Mouse (Mus musculus): ENCODE measurements around the gene Kcnn3. TPM values are rescaled to one million over a fixed set of nuclear protein-coding genes. Genes with fewer than 3 reads are reported as not detected.

The Kcnn3 gene
- total and polyA plus RNA-seq, 2 experiments from 2014 or later, result 7.3 to 23.3 TPM

- DNase-seq (ENCODE audit: low spot score) (peak; percentile 55), ATAC-seq (ENCODE audit: low FRiP score) (no peak)
- H3K4me2 ChIP-seq (ENCODE audit: low read depth, low read length, poor library complexity, severe bottlenecking), result no peak overlapping the region
- no peak overlapping the region for H3K4me3 ChIP-seq (ENCODE audit: low read depth, low read length)
- no peak overlapping the region for H3K27ac ChIP-seq (ENCODE audit: low read depth, low read length)
- H3K27me3 ChIP-seq (ENCODE audit: insufficient read depth, low read length), result no peaks in the 10 kb centered on the region; the same call in 1 of the 2 replicates
- no peaks in the 10 kb centered on the region for H3K9me3 ChIP-seq (ENCODE audit: low read length)
- H3K36me3 ChIP-seq (ENCODE audit: insufficient read depth, low read length), result no peaks in the 10 kb centered on the region
- H3K9ac ChIP-seq (replicated peaks; ENCODE audit: low read length, poor library complexity, severe bottlenecking), result no peak overlapping the region
- 21% methylated on average over 24 of the region's 24 CpGs for WGBS
- TF ChIP-seq CTCF (IDR thresholded peaks at IDR 0.05), result peak; percentile 80
- no peaks in the 10 kb centered on the region for H3K4me1 ChIP-seq (ENCODE audit: insufficient read depth, low read length)
Measured at GRCm38 (mm10) chr3:89484766-89485524, 35.0 kb upstream of the Kcnn3 start.

GRCm38 (mm10) chr3:89486111-89486510, 33.9 kb upstream of the Kcnn3 start:
- Histone ChIP-seq H3K9ac (replicated peaks; ENCODE audit: low read length, poor library complexity, severe bottlenecking) (no peak overlapping the region), H3K9me3 (ENCODE audit: low read length) (no peaks in the 10 kb centered on the region), H3K36me3 (ENCODE audit: insufficient read depth, low read length) (no peaks in the 10 kb centered on the region), H3K4me2 (ENCODE audit: low read depth, low read length, poor library complexity, severe bottlenecking) (no peak overlapping the region), H3K4me3 (ENCODE audit: low read depth, low read length) (no peak overlapping the region), H3K27ac (ENCODE audit: low read depth, low read length) (no peak overlapping the region), H3K4me1 (ENCODE audit: insufficient read depth, low read length) (no peaks in the 10 kb centered on the region), H3K27me3 (ENCODE audit: insufficient read depth, low read length) (no peaks in the 10 kb centered on the region; the same call in 1 of the 2 replicates)
- 80% methylated on average over 8 of the region's 8 CpGs for WGBS
- DNase-seq (ENCODE audit: low spot score), result peak; percentile 11
- ATAC-seq (ENCODE audit: low FRiP score), result no peak
- TF ChIP-seq CTCF (IDR thresholded peaks at IDR 0.05), result no peak

GRCm38 (mm10) chr3:89486916-89487702, 32.9 kb upstream of the Kcnn3 start:
- no peak overlapping the region for H3K4me2 ChIP-seq (ENCODE audit: low read depth, low read length, poor library complexity, severe bottlenecking)
- no peak for TF ChIP-seq CTCF (IDR thresholded peaks at IDR 0.05)
- ATAC-seq (ENCODE audit: low FRiP score) (no peak), DNase-seq (ENCODE audit: low spot score) (no peak)
- 53% methylated on average over 20 of the region's 20 CpGs for WGBS
- no peak overlapping the region for H3K9ac ChIP-seq (replicated peaks; ENCODE audit: low read length, poor library complexity, severe bottlenecking)
- no peaks in the 10 kb centered on the region for H3K36me3 ChIP-seq (ENCODE audit: insufficient read depth, low read length)
- H3K4me1 ChIP-seq (ENCODE audit: insufficient read depth, low read length), result no peaks in the 10 kb centered on the region
- H3K27ac ChIP-seq (ENCODE audit: low read depth, low read length), result no peak overlapping the region
- H3K4me3 ChIP-seq (ENCODE audit: low read depth, low read length), result no peak overlapping the region
- H3K9me3 ChIP-seq (ENCODE audit: low read length), result no peaks in the 10 kb centered on the region
- no peaks in the 10 kb centered on the region; the same call in 1 of the 2 replicates for H3K27me3 ChIP-seq (ENCODE audit: insufficient read depth, low read length)

GRCm38 (mm10) chr3:89490790-89491189, 29.2 kb upstream of the Kcnn3 start:
- WGBS, result 92% methylated on average over 3 of the region's 3 CpGs
- ATAC-seq (ENCODE audit: low FRiP score), result no peak

GRCm38 (mm10) chr3:89491559-89491958, 28.4 kb upstream of the Kcnn3 start:
- no peak overlapping the region for H3K9ac ChIP-seq (replicated peaks; ENCODE audit: low read length, poor library complexity, severe bottlenecking)
- H3K4me1 ChIP-seq (ENCODE audit: insufficient read depth, low read length), result no peaks in the 10 kb centered on the region
- DNase-seq (ENCODE audit: low spot score), result no peak
- no peak overlapping the region for H3K4me3 ChIP-seq (ENCODE audit: low read depth, low read length)
- no peak overlapping the region for H3K4me2 ChIP-seq (ENCODE audit: low read depth, low read length, poor library complexity, severe bottlenecking)
- no peaks in the 10 kb centered on the region for H3K36me3 ChIP-seq (ENCODE audit: insufficient read depth, low read length)
- TF ChIP-seq CTCF (IDR thresholded peaks at IDR 0.05), result no peak
- H3K27ac ChIP-seq (ENCODE audit: low read depth, low read length), result no peak overlapping the region
- WGBS, result 89% methylated on average over 5 of the region's 5 CpGs
- ATAC-seq (ENCODE audit: low FRiP score), result no peak
- no peaks in the 10 kb centered on the region; the same call in 1 of the 2 replicates for H3K27me3 ChIP-seq (ENCODE audit: insufficient read depth, low read length)
- no peaks in the 10 kb centered on the region for H3K9me3 ChIP-seq (ENCODE audit: low read length)

More at GRCm38 (mm10) chr3:89490790-89491189, 29.2 kb upstream of the Kcnn3 start:
- H3K4me1 ChIP-seq (ENCODE audit: insufficient read depth, low read length), result no peaks in the 10 kb centered on the region
- H3K27me3 ChIP-seq (ENCODE audit: insufficient read depth, low read length), result no peaks in the 10 kb centered on the region; the same call in 1 of the 2 replicates
- TF ChIP-seq CTCF (IDR thresholded peaks at IDR 0.05), result peak; percentile 2; the same call in 1 of the 2 replicates
- no peak overlapping the region for H3K4me3 ChIP-seq (ENCODE audit: low read depth, low read length)
- H3K27ac ChIP-seq (ENCODE audit: low read depth, low read length), result no peak overlapping the region
- DNase-seq (ENCODE audit: low spot score), result no peak
- H3K9me3 ChIP-seq (ENCODE audit: low read length), result no peaks in the 10 kb centered on the region
- no peak overlapping the region for H3K4me2 ChIP-seq (ENCODE audit: low read depth, low read length, poor library complexity, severe bottlenecking)
- H3K36me3 ChIP-seq (ENCODE audit: insufficient read depth, low read length), result no peaks in the 10 kb centered on the region
- H3K9ac ChIP-seq (replicated peaks; ENCODE audit: low read length, poor library complexity, severe bottlenecking), result no peak overlapping the region
